Mouse (Mus musculus) gastrocnemius, adult 18-20 months (tissue): ENCODE results near the gene Olfr212. TPM values are rescaled to one million over a fixed set of nuclear protein-coding genes. Genes with fewer than 3 reads are reported as not detected.
"Not testable (repeated sequence)": the region's sequence is repeated elsewhere in the genome, so short reads cannot be mapped to it uniquely, and the experiment has no call there.

Experiments
- DNase-seq: peaks from one replicate; pipeline ENCODE4 v3.0.0; 2021; ENCODE audit warnings: low spot score
- long read RNA-seq, 2 experiments: library from polyadenylated mRNA; stranded (forward); transcript quantifications; one replicate each; pipeline ENCODE4 v2.0.0; 2021
- total RNA-seq, 2 experiments: library from RNA; stranded (reverse); gene quantifications; 2 replicates each; pipeline ENCODE4 v1.2.3; 2021

The Olfr212 gene
- under 1 TPM; 0.07 to 0.09 TPM for total RNA-seq
- long read RNA-seq, experiment 1, result 0 reads
- long read RNA-seq, experiment 2, result 0 reads

DNA sequence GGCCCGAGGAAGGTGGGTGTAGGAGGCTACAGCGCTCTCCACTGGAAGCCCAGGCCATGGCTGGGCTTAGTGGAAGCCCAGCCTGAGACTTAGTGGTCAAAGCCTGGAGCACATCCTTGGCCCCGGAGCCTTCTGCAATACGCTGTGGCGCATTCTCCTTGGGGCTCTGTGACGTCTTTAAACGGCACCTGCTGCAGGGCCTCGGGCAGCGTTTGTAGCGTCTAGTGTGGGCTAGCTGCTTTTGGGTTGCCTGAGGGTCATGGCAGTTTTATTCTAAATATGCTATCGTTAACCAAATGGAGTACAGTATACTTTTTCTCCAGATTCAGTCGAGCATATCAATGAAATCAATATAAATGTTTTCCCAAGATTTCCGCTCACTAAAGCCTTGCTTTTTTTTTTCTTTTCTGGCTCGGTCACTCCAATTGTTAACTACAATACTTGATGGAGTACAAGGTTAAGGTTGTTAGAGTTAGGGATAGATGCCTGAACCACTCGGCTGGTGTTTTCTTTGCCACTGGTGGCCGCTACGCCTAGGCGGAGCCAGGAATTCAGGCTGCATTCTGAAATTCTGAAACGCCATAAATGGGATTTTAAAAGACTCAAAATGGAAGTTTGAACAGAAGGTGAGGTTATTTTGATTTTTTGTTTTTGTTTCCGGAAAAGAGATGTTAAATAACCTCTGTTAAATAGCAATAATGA, at the start of gene Olfr212:
Gene Olfr212, plus strand, starts transcription at position 215 of the 702 bp plus-strand sequence.
- not testable (repeated sequence) for DNase-seq

DNA sequence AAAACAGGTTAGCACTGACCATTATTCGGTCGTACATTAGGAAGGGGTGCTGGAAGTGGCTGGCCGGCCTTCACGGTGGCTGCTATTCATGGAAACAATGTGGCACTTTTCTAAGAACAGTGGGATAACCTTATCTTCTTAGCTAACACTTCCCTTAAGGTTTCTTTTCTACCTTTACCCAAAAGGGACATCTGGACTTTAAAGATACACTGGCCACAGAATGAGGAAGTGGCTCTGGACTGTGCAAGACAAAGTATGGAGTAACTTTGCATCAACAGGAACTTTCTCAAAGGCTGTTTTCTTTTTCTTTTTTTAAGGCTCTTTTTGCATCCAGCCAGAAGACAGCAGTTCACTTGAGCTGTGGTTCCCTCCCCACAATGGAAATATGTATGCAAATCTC, 47.6 kb upstream of the Olfr212 start:
- no peak for DNase-seq

GRCm38 (mm10) chr6:116459232-116459631, 47.1 kb upstream of the Olfr212 start:
- no peak for DNase-seq

GRCm38 (mm10) chr6:116460544-116461283, 45.6 kb upstream of the Olfr212 start, which contains the start of gene Alox5:
Gene Alox5 (minus strand): TSS chr6:116461178.
- DNase-seq, result peak; percentile 12

GRCm38 (mm10) chr6:116468081-116468480, 38.2 kb upstream of the Olfr212 start:
- DNase-seq, result no peak

- DNase-seq, result no peak
These were observed 21.2 kb upstream of the Olfr212 start for GRCm38 (mm10) chr6:116485081-116485480.

GRCm38 (mm10) chr6:116486833-116487232, 19.5 kb upstream of the Olfr212 start:
- DNase-seq, result no peak

- DNase-seq, result no peak
These were observed 17.5 kb upstream of the Olfr212 start, which contains the start of gene Olfr211 for GRCm38 (mm10) chr6:116488791-116489190. Gene Olfr211 (plus strand): TSS chr6:116489091.

GRCm38 (mm10) chr6:116493742-116494141, 12.6 kb upstream of the Olfr212 start:
- no peak for DNase-seq

GRCm38 (mm10) chr6:116495960-116496359, 10.4 kb upstream of the Olfr212 start:
- DNase-seq, result no peak

DNA sequence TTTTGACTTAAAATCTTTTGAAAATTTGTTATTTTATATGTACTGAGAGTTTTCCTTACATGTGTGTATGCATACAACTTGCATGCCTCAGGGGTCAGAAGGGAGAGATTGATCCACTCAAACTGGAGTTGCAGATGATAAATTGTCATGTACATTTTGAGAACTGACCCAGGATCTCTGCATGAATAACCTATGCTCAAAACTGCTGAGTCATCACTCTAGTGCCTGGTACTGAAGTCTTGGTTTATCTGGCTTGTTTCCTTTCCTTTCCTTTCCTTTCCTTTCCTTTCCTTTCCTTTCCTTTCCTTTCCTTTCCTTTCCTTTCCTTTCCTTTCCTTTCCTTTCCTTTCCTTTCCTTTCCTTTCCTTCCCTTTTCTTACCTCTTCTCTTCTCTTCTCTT, 8.5 kb downstream of the Olfr212 start:
- DNase-seq, result no peak

DNA sequence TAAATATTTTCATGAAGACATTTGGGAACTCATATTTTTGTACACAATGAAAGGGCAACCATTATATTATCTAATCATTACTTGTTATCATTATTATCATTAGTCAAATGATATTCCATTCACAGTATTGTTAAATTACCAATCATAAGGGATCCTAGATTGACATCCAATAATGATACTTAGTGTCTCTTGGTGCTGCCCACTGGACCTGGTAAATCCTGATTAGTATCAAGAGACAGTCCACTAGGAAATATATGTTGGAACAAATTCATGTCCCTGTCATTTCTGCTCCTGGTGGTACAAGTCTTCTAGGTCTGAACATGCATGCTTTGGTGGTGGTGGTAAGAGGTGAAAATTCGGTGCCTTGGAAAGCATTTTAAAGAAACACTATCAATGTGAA, 31.8 kb downstream of the Olfr212 start, which contains the start of gene Olfr213:
Gene Olfr213, plus strand, starts transcription at position 301 of the 400 bp plus-strand sequence.
- no peak for DNase-seq

- DNase-seq, result no peak
These were observed 36.2 kb downstream of the Olfr212 start for GRCm38 (mm10) chr6:116542500-116542899.

DNA sequence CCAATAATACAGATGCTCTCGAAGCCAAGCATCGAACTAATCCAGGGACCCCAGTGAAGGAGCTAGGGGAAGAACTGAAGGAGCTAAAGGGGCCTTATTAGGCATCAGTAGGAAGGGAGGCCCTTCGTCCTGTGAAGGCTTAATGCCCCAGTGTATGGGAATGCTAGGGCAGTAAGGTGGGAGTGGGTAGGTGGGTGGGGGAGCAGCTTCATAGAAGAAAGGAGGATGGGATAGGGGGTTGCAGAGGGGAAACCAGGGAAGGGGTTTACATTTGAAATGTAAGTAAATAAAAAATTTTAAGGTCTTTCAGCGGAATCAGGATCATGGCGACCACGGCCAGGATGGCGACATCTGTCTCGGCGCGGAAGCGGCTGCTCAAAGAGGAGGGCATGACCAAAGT, 44.5 kb downstream of the Olfr212 start, which contains the start of gene Gm5580:
Gene Gm5580, plus strand, starts transcription at position 301 of the 400 bp plus-strand sequence.
- DNase-seq, result not testable (repeated sequence)

GRCm38 (mm10) chr6:116553935-116554334, 47.6 kb downstream of the Olfr212 start, which contains the start of gene Olfr214:
Gene Olfr214 (plus strand): TSS chr6:116554235.
- DNase-seq, result no peak

DNA sequence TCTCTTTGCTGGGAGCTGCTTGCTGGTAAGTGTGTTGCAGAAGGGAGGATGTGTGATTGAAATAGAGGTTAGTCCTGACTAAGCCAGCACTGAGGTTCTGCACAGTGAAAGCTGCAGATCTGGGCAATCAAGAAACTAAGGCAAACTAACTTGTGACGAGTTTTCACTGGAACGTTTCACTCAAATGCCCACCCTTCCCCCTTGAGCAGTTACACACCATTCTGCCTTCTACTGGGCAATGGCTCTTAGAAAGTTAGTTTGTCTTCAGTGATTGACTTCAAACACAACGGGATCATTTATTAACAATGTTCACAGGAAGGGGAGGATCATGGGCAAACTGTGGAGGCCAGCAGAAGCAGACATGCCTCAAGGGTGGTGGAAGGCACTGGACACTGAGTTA, 48.6 kb downstream of the Olfr212 start:
- no peak for DNase-seq

Other genes starting within 250 kb of the Olfr212 start
- gene Zfand4, start 242.3 kb upstream of the Olfr212 start, total RNA-seq, result under 1 TPM; 0.52 to 0.94 TPM
- 10 to 100 TPM; 24.6 to 27.8 TPM for gene March8, start 168.5 kb upstream of the Olfr212 start, total RNA-seq
- gene Alox5, start 45.3 kb upstream of the Olfr212 start, total RNA-seq, result 1 to 10 TPM in 1 of 2 experiments, under 1 TPM in 1; 0.88 to 1.2 TPM
- gene Olfr211, start 17.4 kb upstream of the Olfr212 start, total RNA-seq, result not detected
- not detected for gene Olfr213, start 31.9 kb downstream of the Olfr212 start, total RNA-seq
- 1 to 10 TPM; 1.2 to 1.9 TPM for gene Gm5580, start 44.6 kb downstream of the Olfr212 start, total RNA-seq
- not detected for gene Olfr214, start 47.7 kb downstream of the Olfr212 start, total RNA-seq
- gene Olfr215, start 77.7 kb downstream of the Olfr212 start, total RNA-seq, result not detected
- gene Zfp422, start 122.5 kb downstream of the Olfr212 start, total RNA-seq, result 1 to 10 TPM; 6.7 to 7.2 TPM
- gene Depp1, start 144.1 kb downstream of the Olfr212 start, total RNA-seq, result 10 to 100 TPM; 10.7 to 17.4 TPM
- gene Rassf4, start 167.4 kb downstream of the Olfr212 start, total RNA-seq, result 1 to 10 TPM; 1.4 to 1.8 TPM
- under 1 TPM; 0.02 to 0.05 TPM for gene Tmem72, start 210.4 kb downstream of the Olfr212 start, total RNA-seq